Mouse (Mus musculus) left cerebral cortex, adult 18-20 months (tissue): ENCODE measurements around the gene Guk1. TPM values are rescaled to one million over a fixed set of nuclear protein-coding genes. Genes with fewer than 3 reads are reported as not detected.

Experiments
- total RNA-seq, 2 experiments: library from RNA; stranded (reverse); gene quantifications; 2 replicates each; pipeline ENCODE4 v1.2.3; 2021

Gene Guk1
- total RNA-seq, 2 experiments from 2014 or later = 144 TPM

Other genes starting within 250 kb of the Guk1 start
- gene Hist3h2ba, start 243.3 kb downstream of the Guk1 start, total RNA-seq = 100 to 1,000 TPM in 1 of 2 experiments, 10 to 100 TPM in 1; 99.3 to 112 TPM
- gene Hist3h2a, start 237.5 kb downstream of the Guk1 start, total RNA-seq = 10 to 100 TPM; 62.8 to 63.7 TPM
- gene Trim17, start 237.5 kb downstream of the Guk1 start, total RNA-seq = 1 to 10 TPM; 4.0 to 5.0 TPM
- 10 to 100 TPM; 22.5 to 25.4 TPM for gene Trim11, start 214.1 kb downstream of the Guk1 start, total RNA-seq
- 1 to 10 TPM; 1.5 to 2.4 TPM for gene Obscn, start 55.8 kb downstream of the Guk1 start, total RNA-seq
- gene Iba57, start 28.5 kb downstream of the Guk1 start, total RNA-seq = 1 to 10 TPM; 7.2 to 7.4 TPM
- gene Gjc2, start 9.0 kb downstream of the Guk1 start, total RNA-seq = 1 to 10 TPM; 7.5 to 8.1 TPM
- gene Mrpl55, start 10.3 kb upstream of the Guk1 start, total RNA-seq = 10 to 100 TPM; 43.8 to 44.4 TPM
- 10 to 100 TPM; 20.6 to 21.2 TPM for gene 2310033P09Rik, start 16.1 kb upstream of the Guk1 start, total RNA-seq
- gene Arf1, start 36.1 kb upstream of the Guk1 start, total RNA-seq = 100 to 1,000 TPM; 451 to 469 TPM
- under 1 TPM in 1 of 2 experiments, not detected in 1; 0.12 TPM for gene Wnt3a, start 98.5 kb upstream of the Guk1 start, total RNA-seq
- gene Wnt9a, start 114.7 kb upstream of the Guk1 start, total RNA-seq = 10 to 100 TPM; 11.9 to 17.2 TPM
- not detected for gene Prss38, start 183.4 kb upstream of the Guk1 start, total RNA-seq